Mouse (Mus musculus) thymus, postnatal 4 days (tissue): Measurements from ENCODE around the gene Rpl6.
"Not testable (repeated sequence)": the region's sequence is repeated elsewhere in the genome, so short reads cannot be mapped to it uniquely, and the experiment has no call there.

Experiments
- DNase-seq: peaks from one replicate; pipeline ENCODE4 v3.0.0; 2021

The Rpl6 gene

DNA sequence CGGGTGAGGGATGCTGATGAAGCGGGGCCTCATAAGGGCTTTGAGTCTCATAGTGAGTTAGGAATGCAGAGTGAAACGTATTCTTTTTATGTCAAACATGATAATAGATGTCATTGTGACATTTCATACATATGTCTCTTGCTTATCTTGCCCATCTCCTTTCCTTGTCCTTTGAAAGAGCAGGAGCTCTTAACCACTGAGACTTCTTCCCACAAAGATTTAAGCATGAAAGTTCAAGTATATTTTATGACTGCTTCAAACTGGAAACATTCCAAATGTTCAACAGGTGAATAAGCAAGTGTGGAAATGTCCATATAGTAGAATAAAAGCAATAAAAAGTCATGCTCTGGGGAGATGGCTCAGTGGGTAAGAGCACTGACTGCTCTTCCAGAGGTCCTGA, 22.1 kb downstream of the Rpl6 start:
- DNase-seq = no peak

DNA sequence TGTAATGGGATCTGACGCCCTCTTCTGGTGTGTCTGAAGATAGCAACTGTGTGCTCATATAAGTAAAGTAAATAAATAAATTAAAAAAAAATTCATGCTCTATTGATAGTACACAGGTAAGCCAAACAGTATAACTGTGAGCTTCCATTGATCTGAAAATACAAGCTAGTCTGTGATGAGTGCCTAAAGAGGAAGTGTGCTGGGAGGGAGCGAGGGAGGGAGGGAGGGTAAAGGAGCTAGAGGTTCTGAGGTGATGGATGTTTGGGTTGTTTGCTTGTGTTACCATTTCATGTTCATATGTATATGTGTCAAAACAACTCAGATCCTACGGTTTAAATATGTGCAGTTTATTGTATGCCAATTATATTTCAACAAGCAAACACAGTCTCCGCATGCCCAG, 22.6 kb downstream of the Rpl6 start:
- no peak for DNase-seq

DNA sequence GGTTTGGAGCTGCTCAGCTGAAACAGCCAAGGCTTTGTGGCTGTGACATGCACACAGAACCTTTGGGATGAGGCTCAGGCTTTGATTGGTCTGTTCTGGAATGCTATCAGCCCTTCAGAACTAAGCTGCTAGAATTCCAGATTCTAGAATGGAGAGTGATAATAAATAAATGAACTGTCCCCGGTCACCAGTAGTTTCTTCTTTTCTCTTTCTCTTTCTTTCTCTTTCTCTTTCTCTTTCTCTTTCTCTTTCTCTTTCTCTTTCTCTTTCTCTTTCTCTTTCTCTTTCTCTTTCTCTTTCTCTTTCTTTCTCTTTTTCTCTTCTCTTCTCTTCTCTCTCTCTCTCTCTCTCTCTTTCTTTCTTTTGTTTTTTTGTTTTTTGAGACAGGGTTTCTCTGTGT, 23.0 kb downstream of the Rpl6 start:
- not testable (repeated sequence) for DNase-seq

DNA sequence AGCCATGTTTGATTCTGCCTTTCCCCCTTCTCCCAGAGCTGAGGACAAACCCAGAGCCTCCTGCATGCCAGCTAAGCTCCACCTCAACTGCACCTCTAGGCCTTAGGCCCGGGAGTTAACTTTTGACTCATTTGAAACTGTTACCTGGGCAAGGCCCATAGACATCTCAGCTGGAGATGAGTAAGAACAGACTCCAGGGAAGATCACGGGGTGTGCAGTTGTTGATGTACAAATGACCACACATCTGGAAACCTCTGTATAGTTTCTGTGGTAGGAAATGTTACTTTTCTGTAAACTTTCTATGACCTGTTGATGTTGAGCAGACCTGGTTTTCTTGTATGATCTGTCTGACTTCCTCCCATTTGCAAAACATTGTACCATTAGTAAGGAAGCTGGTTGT, 24.9 kb downstream of the Rpl6 start:
- no peak for DNase-seq

DNA sequence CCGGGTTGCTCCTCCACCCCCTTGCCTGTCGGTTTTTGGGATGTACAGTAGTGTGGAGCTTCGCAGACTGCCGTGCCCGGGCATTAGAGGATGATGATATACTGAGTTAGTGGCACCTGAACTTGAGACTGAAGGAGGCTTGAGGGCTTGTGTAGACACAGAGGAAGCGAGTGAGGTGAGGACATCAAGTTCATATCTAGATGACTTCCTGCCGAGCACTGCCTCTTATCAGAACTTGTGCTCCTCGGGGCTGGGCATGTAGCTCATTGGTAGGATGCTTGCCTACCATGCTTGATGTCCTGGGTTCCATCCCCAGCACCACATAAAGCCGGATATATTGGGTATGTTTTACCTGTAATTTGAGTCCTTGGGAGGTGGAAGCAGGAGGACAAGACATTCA, 26.5 kb downstream of the Rpl6 start:
- no peak for DNase-seq

DNA sequence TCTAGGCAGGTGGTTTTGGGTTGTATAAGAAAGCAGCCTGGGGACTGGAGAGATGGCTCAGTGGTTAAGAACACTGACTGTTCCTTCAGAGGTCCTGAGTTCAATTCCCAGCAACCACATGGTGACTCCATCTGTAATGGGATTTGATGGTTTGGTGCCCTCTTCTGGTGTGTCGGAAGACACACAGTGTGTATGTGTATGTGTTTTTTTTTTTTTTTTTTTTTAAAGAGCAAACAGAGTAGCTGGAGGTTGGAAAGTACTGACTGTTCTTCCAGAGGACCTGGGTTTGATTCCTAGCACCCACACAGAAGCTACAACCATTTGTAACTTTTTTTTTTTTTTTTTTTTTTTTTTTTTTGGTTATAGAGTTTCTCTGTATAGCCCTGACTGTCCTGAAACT, 28.5 kb downstream of the Rpl6 start:
- no peak for DNase-seq

DNA sequence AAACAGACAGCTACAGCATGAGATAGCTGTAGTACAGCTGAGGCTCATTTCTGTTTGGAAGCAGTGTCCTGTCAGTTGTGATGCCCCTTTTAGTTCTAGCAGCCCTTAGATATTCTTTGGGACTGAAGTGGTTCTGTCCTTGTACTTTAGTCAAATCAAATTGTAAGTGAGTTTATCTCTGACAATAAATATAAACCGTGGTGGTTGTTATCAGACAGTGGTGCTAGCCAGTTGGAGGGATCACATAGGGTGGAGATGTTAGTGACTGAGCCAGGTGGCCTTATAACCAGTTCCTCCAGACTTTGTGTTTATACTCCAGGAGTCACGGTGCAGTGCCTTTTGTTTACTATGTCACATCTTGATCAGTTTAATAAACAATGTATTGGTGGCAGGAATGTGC, 29.4 kb downstream of the Rpl6 start:
- DNase-seq = no peak

DNA sequence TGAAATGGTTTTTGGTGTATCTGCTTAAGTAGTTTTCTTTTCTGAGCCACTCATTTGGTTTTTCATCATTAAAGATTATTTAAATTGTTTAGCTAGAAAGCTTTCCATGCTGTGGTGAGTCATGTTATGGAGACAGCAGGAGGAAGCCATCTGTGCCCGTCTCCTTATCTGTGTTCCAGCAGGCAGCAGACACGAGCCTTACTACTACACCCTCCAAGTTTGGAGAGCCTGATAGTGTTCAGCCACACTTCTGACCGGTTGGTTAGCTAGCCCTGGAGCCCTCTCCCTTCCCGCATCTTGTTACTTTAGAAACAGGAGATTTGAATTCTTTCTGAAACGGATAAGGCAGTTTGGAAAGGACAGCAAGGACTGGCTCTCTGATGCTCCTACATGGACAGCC, 31.9 kb downstream of the Rpl6 start:
- no peak for DNase-seq

DNA sequence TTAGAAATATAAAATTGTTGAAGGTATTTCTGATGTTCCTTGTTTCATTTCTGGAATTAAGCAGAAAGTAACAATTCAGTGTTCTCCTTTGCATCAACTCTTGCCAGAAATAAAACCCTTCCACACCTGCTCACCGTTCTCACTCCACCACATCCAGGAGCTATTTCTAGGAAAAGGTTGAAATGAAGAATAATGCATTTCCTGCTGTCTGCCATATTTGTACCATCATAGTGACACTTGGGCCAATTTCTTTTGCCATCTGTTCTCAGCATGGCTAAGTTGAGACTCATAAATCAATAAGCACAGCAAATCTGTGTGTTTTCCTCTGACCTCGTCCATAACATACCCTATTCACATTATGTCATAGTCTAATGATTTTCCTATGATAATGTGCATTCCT, 33.9 kb downstream of the Rpl6 start:
- no peak for DNase-seq

DNA sequence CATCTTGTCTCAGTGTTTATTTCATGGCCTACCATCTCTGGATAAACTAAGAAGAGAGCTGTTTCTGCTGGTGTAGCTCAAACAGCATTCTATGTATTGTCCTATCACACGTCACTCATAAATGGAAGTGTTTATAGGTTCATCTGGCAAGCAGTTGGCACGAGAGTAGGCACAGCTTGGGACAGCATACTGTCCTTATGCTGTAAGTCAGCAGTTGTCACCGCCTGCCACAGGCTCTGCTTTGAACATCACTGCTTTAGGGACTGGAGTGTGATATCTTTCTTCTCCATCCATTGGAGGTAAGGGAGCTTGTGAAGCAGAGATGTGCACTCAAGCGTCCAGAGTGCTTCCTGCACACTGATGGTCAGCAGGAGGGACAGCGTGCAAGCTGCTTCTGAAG, 35.6 kb downstream of the Rpl6 start:
- no peak for DNase-seq

DNA sequence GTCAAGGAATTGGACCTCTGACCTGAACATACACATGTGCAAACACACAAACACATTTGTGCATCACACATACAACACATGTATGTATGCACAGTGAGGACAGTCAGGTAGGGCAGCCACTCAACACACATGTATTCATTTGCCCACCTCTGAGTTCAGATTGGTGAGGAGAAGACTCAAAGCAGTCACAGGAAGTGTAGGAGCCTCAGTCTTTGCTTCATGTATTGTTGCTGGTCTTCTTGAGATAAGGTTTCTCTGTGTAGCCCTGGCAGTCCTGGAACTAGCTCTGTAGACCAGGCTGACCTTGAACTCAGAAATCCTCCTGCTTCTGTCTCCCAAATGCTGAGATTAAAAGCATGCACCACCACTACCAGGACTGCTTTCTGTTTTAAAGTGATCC, 36.9 kb downstream of the Rpl6 start:
- DNase-seq = no peak

DNA sequence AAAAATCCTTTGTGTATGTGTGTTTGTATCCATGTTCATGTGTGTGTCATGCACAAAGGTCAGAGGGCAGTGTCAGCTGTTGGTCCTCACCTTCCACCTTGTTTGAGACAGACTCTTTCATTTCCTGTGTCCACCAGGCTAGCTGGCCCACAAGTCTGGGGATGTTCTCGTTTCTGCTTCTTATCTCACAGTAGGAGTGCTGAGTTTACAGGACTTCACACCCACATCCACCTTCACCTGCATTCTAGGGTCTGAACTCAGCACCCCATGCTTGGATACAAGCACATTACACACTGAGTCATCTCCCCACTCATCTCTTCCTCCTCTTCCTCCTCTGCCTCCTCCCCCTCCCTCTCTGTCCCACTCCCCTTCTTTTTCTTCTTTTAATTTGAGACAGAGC, 38.0 kb downstream of the Rpl6 start:
- no peak for DNase-seq

DNA sequence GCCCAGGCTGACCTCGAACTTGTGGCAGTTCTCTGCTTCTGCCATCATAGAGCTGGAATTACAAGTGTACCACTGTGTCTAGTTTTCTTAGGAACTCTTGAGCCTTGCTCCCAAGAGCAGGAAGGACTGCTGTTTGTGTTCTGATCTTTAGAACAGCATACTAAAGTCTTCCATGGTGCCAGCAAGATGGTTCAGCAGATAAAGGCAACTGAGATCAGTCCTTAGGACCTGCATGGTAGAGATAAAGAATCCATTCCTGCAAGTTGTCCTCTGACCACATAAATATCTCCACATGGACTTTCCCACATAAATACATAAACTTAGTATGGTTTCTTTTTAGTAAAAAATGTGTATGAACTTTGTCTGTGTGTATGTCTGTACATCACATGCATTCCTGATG, 38.4 kb downstream of the Rpl6 start:
- DNase-seq = no peak

DNA sequence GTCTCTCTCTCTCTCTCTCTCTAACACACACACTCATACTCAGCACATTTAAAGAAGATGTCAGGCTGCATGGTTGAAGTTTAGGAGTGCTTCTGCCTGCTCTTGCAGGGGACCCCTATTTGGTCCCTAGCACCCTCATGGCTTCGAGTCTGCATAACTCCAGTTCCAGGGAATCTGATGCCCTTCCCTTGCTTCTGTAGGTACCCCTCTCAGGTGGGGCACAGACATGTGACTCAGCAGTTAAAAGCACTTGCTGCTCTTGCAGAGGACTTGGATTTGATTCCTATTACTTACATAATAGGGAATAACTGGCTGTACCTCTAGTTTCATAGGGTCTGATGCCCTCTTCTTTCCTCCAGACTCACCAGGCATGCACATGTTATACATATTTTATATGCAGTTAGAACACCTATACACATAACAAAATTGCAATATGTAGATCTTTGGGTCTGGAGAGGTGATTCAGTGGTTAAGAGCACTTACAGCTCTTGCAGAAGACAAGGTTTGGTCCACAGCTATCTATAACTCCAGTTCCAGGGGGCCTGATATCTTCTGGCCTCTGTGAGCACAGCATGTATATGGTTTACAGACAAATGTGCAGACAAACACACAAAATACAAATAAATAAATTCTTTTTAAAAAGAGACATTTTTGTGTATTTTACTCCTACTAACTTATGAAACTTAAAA, 39.5 kb downstream of the Rpl6 start:
- no peak for DNase-seq

DNA sequence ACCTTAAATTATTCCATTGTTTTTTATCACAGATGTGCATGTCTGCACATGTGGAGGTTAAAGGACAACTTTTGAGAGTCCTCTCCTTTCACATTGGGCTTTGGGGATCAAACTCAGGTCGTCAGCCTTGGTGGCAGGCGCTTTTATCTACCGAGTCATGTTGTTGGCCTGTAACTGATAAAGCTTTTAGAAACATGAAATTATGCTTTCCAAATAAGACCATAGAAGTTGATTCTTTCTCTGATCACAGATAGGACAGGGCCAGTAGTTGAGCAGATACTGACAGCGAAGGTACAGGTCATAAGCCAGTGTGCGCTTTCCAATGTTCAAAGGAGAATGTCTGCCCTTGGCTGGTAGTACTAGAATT, 40.1 kb downstream of the Rpl6 start:
- no peak for DNase-seq

DNA sequence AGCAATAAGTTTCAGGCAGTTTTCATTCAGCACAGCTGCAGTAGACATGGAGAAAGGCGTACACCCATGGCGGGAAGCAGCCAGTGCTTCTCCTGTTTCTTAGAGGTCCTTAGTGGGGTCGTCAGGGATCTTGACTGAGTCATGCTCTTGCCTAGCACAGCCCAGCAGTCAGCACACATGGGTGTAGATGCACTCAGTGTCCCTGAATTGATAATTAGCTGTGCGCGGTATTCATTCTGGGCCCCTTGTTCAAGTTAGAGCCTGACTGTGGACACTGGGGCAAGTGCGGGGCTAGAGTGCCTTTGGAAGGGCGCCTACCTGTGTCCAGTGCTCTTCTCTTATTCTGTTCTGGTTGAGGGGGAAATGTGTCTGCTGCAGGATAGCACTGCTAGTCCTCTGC, 40.9 kb downstream of the Rpl6 start:
- DNase-seq = no peak

DNA sequence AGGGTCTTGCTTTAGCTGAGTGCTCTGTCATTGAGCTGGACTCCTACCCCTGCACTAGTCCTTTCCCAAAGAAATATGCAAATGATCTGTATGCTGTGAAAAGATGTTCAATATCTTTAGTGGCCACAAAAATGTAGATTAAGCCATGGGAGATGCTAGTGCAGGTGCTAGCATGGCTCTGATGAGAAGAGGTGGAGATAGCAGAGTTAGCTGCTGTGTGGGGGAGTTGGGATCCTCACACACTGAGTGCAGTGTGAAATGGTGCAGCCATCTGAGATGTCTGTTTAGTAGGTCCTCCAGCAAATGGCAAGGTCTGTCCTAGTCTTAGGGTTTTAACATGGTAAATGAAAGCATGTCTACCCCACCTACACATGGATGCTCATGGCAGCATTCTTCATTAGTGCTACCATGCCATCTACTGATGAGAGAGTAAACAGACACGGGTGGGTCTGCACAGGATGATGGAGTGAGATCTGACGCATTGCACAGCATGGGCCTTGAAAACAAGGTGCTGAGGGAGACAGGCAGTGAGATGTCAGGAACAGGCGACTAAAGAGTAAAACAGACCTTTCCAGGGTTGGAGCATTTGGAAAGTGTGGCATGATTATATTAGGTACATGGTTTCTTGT, 44.6 kb downstream of the Rpl6 start:
- no peak for DNase-seq

DNA sequence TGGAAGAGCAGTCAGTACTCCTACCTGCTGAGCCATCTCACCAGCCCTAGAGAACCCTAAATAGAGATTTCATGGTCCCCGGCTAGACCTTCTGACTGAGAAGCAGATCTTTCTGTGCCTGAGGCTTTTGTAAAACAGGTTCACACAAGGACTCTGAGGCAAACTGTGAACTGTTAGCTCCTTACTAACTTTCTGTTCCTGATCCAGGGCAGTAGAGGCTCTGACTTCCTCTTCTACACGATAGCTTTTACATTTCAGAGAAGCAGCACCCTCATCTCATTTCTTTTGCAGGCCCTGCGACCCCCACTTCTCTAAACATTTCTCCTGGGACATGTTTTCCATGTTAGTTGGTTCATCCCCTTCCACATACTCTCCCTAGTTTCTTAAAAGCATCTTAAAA, 45.4 kb downstream of the Rpl6 start:
- no peak for DNase-seq

DNA sequence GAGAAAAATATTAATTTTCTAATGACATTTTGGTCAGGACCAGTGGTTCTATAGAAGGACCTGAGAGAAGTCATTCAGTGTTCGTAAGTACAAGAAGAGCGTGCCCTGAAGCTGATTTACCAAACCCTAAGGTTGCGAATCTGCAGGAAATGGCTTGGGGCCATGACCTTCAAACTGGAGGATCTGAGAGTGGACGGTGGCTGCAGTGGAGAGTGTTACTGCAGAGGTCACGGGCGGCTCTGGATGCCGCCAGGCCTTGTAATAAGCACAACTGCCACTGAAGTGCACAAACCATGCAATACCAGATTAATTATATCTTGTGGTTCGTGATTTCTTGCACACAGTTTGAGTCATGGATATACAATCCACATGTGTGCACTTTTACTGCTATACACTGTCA, 47.5 kb downstream of the Rpl6 start:
- DNase-seq = no peak

DNA sequence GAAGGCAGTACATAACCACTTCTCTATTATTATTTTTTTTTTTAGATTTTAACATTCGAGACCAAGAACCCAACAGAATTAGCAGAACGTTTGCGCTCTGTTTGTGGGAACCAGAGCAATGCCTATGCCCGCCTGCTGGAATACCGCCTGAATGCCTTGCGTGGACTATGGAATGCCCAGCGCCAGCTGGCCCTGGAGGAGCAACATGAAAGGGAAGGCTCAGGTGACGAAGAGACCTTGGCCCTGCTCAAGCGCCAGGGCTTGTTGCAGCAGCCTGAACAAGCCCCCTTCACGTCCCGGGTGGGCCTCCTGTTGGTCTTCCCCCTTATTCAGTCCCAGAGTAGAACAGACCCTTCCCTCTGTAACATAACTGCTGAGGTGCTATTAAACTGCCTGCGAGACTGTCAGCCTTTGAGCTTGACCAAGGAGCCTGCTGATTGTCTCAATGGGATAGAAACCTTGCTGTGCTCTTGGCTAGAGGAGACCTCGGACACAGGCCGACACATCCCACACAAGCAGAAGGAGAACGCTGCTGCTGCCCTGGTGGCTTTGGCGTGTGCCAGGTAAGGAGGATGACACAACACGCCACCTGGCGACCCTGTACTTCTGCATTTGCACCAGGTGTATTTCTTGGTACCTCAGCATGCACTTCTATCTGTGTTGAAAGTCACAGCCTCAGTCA, 49.7 kb downstream of the Rpl6 start:
- no peak for DNase-seq

DNA sequence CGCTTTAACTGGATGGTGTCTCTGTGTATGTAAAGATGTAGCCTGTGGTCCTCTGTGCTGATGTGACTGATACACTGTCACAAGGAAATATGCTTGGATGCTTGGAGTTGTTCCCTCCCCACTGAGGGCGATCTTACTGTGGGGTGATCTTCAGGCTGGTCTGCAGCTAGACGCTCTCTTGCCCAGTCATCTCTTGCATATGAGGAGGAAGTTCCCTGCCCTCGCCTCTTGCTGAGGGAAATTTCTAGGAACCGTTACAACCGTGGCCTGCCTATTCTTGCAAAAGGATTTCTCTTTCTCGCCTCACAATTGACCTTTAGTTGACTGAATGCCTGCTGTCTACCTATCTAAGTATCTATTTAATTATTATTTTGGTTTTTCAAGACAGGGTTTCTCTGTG, 50.7 kb downstream of the Rpl6 start:
- DNase-seq = no peak
